Mouse (Mus musculus) stomach, postnatal 0 days (tissue): ENCODE measurements at regions not wholly inside any gene's neighbourhood (a gene's known extent, or its start where the extent isn't known, plus 50 kb on each side); places are given as distances from the start of the nearest gene placed in this dataset.

Experiments used
- CTCF ChIP-seq: IDR thresholded peaks from 2 replicates; pipeline ENCODE4 v1.5.1; 2016; ENCODE audit warnings: antibody characterized with exemption, low read depth, mild to moderate bottlenecking, moderate library complexity
- EP300 ChIP-seq: optimal IDR thresholded peaks from 2 replicates; pipeline ENCODE3; 2016; ENCODE audit warnings: antibody characterized with exemption

DNA sequence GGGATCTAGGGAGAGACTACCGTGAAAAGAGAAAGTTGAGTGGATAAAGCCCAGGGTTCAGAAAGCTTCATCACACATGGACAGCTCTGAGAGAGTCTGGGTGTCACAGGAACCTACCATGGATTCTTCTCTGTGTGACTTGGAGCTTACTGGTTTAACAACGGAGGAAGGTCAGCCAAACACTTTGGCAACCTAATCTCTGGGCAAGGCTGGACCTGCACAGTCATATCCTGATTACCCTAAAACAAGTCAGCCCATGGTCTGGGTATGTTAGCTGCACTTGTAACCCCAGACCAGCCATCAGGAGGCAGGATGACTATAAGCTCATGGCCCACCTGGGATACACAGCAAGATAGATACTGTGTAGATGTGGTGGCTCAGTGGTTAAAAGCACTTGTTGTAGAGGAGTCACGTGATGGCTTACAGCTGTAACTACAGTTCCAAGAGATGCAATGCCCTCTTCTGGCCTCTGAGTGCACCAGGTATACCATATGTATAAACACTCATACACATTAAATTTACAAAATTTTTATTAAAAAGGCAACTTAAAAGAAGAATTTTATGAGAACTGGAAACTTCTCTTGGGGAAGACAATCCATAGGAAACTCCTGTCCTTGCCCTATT is 85.0 kb upstream of the Serbp1 start:
- TF ChIP-seq EP300 (no peak), CTCF (peak; percentile 49)
